Mouse (Mus musculus): ENCODE data around the gene Aco1.

- TF ChIP-seq POLR2A (IDR thresholded peaks at IDR 0.05; ENCODE audit: extremely low read depth, insufficient read depth, low read length) = no peak
- no peak for TF ChIP-seq CTCF (IDR thresholded peaks at IDR 0.05; ENCODE audit: extremely low read depth, insufficient read depth, low read length)
Measured at GRCm38 (mm10) chr4:40113173-40113572, 29.7 kb upstream of the Aco1 start.

Data from cortical plate, adult 2 months (tissue).